Mouse (Mus musculus) kidney, postnatal 14 days (tissue): ENCODE results near the gene Ntan1.
"Not testable (repeated sequence)": the region's sequence is repeated elsewhere in the genome, so short reads cannot be mapped to it uniquely, and the experiment has no call there.

ENCODE experiments used
- DNase-seq: peaks from one replicate; pipeline ENCODE4 v3.0.0; 2022; ENCODE audit warnings: mixed read lengths

The Ntan1 gene

DNA sequence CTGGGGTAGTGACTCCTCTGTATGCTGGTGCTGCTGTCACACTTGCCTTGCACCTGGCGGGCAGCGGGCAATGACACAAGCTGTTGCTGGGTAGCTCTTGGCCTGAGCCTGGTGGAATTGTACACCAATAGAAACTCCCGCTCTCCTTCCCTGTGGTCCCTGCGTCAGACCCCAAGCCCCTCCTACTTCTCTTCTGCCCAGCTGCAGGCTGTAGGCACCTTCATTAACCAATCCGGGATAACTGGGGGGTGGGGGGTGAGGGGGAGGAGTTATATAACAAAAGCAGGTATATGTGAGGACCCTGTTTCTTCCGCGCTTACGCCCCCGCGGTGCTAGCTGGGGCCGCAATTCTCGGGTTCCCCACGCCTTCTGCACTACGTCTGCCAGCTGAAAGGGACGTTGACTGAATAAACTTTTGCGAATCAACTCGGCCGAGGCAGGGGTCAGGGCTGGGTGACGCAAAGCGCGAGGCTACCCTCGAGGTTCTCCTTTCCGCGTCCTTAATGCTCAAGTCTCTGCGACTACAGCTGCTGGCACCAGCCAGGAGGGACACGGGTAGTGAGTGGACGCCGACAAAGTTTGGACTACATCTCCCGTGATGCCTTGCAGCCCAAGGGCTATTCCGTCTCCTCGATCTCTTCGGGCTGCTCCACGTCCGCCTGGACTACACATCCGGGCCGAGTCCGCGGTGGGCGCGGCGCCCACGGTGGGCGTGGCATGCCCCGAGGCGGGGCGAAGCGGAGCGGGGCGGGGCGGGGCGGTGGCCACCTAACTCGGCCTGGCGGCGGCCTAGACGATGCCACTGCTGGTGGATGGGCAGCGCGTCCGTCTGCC, at the start of gene Ntan1:
TSS of gene Ntan1 (plus strand) at position 286 of the 834 bp plus-strand sequence.
- peak; percentile 98 for DNase-seq

DNA sequence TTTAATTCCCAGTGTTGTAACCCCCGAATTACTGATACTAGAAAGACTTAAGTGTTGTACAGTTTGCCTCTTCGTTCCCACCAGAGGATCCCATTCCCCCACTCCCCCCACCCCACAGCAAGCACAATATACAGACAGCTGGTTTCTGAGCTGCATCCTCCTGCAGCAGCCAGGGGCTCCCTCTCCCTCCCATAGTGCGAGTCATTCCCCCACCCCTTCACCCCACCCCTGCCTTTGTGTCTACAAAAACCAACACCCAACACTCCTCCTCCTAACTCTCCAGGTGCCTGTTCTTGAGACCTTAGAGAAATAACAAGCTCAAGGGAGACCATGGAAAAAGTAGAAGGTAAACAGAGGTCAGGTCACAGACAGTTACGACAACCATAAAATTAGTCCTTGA, 47.0 kb upstream of the Ntan1 start:
- not testable (repeated sequence) for DNase-seq

DNA sequence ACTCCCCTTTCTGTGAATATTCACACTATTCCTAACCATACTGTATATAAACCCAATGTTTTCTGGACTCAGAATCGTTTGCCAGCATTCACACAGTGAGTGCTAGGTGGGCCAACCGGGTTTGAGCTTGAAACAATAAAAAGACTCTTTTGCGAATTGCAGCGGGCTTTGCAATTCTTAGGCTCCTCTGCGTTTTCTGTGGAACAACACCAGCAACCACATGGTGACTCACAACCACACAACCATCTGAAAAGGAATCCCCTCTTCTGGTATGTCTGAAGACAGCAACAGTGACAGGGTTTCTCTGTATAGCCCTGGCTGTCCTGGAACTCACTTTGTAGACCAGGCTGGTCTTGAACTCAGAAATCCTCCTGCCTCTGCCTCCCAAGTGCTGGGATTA, 46.6 kb upstream of the Ntan1 start:
- DNase-seq, result not testable (repeated sequence)

DNA sequence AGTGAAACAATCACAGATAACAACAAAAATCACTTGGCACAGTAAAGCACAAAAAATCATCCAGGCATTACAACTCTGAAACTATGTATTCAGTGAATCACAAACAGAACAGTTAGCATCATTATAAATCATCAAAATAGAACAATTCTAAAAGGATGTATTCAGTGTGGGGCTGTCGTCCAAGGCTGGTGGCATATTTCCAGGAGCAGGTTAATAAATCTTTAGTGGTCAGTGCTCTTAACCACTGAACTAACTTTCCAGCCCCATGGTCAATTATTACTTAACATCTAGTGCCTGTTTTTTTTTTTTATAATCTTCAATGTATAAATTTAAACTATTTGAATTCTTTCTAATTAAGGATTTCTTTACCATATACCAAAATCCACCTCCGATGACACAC, 44.6 kb upstream of the Ntan1 start:
- DNase-seq, result peak; percentile 61

DNA sequence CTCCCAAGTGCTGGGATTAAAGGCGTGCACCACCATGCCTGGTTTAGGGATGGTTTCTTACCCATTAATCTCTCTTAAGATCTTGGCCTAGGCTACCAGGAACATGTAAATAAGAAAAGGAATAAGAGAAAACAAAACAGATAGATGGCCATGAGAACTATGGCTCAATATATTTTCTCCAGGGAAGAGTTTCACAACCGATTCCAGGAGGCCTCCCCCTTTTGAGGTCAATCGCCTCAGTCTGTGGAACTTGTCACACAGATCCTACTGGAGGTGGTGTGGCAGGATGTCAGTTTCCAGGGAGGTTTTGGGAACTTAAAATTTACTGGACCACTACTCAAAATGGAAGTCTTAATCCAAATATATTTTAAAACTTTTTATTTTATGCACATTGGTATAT, 44.0 kb upstream of the Ntan1 start:
- not testable (repeated sequence) for DNase-seq

DNA sequence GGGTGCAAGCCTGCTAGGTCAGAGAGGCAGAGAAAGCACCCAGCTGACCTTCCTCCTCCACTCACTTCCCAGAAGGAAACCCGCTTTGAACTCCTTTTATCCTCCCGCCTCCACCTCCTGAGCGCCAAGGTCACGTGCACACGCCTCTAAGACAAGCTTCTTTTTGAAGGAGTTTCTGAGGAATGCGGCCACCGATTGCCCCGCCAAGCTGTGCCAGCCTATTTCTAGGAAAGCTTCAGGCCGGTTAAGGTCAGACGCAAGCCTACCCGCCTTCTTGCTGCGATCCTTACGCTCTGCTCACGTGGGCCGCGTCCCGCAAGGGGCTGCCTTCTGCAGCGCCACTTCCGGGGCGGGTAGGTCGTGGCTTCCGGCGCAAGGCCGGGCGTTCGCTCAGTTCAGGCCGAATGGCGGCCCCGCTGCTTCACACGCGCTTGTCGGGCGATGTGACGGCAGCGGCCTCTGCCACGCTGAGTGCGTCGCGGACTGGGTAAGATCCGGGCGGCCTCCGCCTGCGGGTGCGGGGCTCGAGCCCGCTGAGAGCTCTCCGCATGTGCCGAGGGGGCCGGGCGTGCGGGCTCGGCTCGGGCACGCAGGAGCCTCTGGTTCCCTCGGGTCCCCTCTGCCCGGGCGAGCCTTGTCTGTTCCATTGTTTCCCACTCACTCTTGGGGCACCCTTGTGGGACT, 38.1 kb upstream of the Ntan1 start, which contains the start of gene Rrn3:
TSS of gene Rrn3 (plus strand) at position 356 of the 684 bp plus-strand sequence.
- DNase-seq, result peak; percentile 93

DNA sequence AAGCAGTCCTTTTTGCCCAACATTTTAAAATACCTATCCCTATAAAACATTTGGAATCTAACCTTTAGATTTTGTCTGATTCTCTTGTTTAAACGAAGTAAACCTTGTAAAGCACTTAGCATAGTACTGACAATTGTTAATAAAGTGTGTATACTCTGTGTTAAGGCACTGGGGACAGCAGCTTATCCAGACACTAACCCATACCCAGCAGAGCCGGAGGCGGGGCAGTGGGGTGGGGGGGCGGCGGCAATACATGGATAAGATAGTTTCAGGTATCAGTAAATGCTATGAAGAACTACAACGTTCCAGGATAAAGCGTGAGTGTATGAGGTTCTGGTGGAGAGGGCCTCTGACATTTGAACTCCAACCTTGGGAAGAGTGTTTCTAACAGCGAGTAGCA, 37.4 kb upstream of the Ntan1 start:
- DNase-seq, result no peak

DNA sequence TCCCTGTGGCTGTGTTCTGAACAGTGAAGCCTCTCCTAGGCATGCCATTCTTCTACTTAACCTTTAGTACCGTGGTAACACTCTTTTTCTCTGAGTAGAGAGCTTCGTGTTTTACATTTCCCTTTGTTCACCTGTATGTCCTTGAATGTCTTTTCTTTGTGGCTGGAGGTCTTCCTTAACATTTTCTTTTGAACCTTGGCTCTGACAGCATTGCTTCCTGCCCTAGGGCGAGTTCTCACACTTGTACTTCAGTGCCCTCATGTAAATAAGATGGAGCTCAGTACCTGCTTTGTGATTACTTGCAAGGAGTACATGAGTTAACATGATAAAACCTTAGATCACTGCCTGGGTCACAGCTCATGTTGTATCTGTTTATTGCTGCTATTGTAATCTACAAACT, 32.7 kb upstream of the Ntan1 start:
- DNase-seq, result no peak

DNA sequence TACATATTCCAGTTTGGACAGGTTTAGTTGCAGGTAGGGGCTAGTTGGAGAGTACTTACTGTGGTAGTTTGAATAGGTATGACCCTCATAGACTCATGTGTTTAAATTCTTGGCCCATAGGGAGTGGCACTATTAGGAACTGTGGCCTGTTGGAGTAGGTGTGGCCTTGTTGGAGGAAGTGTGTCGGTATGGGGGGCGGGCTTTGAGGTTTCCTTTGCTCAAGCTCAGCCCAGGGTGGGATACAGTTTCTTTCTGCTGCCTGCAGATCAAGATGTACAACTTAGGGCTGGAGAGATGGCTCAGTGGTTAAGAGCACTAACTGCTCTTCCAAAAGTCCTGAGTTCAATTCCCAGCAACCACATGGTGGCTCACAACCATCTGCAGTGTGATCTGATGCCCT, 25.2 kb upstream of the Ntan1 start:
- DNase-seq, result not testable (repeated sequence)

DNA sequence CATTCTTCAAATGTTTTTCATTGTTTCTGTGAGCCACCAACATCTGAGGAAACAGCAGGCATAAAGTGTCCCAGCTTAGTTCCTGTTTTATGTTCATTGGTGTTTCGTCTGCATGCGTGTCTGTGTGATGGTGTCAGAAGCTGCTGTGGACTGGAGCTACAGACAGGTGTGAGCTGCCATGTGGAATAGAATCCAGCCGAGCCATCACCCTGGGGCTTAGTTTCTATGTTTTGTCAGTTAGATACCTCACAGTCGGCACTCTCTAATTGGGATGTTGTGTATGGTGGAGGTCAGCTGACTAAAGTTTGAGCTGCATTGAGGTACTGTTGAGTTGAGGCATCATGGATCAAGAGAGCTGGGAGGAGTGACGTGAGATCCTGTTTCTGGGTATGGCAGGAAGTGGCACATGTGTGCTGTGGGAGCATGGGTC, 21.9 kb upstream of the Ntan1 start:
- DNase-seq, result no peak

DNA sequence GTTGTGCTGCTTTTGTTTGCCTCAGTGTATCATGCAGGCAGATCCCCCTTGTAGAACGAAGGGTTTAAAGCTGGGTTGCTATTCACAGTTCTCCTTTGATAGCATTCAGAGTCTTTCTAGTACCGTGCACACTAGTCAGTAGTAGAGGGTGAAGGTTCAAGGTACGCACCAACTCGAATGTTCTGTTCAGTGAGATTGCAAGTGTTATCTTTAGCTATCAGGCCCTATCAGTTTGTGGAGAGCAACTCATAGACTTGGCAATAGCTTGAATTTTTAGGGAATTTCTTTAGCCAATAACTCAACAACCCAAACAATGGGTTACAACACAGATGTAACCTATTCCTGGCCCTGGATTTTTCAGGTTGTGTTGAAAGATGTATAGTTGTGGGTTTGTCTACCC, 17.4 kb upstream of the Ntan1 start:
- DNase-seq, result no peak

DNA sequence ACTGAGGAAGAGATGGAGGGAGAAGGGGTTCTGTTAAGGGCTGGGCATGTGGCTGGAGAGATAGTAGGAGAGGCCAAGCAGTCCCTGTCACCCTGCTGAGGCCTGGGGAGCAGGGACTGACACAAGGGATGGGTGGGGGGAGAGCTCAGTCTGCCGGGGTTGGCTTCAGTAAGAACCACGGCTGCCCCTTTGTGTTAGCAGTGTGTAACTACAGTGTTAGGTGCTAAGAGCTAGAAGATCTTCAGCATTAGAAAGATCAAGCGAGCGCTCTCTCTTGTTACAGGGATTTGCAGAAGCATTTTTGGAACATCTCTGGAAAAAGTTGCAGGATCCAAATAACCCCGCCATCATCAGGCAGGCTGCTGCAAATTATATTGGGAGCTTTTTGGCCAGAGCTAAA, 14.0 kb upstream of the Ntan1 start:
- no peak for DNase-seq

DNA sequence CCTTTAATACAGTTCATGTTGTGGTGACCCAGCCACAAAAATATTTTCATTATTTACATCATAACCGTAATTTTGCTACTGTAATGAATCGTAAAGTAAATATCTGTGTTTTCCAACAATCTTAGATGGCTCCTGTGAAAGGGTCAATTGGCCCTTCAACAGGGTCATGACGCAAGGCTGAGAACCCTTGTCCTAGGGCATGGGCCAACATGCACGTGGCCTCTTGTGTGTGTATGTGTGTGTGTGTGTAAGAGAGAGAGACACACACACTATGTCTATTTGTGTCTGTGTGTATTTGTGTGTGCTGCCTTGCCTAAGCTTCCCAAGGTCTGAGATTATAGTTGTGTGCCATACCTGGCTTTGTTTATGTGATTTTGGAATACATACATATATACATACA, 11.0 kb upstream of the Ntan1 start:
- no peak for DNase-seq

DNA sequence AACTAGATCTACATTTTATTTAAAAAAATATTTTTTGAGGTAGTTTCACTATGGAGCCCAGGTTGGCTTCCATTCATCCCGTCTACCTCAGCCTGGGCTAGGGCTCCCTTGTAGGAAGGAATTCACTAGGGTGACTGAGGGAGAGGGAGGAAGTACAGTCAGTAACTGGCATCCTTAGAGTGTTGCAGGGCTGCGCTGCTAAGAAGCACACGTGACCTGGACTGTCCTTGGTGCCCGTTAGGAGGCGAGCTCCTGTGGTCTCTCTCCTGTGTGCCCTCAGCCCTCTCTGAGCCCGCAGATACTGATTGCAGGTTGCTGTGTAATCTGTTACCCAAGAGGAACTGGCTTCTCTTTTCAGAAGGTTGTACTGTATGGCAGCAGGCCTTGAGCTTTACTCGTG, 10.2 kb upstream of the Ntan1 start:
- no peak for DNase-seq

DNA sequence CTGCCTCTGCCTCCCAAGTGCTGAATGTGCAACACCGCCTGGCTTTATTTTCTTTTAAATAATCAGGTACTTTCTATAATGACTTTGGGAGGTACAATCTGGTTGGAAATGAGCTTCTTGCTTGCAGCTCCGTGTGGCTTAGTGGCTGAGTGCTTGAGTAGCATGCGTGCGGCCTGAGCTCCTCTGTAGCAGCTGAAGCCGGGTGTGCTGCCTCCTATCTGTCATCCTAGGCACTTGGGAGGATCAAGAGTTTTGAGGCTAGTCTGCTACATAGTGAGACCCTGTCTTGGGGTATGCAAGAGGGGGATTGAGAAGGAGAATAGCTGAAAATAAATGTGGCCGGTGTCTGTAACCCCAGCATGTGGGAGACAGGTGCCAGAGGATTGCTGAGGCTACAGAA, 6.5 kb upstream of the Ntan1 start:
- DNase-seq, result no peak

DNA sequence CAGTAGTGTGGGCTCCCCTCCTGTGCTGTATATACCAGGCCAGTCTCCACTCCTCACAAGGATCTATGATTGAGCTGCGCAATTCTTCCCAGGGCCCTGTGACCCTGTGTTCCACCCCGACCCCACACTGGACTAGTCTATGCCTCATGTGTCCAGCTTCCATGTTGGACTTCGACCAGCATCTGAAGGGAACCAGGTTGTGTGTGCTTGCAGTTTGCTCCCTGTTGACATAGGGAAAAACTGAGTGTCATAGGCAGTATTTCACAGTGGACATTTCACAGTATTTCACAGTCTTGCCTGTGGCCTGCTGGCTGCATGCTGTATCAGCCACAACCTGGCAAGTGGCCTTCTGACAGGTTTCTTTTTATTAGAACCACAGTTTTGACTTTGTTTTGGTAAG, 5.4 kb upstream of the Ntan1 start:
- no peak for DNase-seq

DNA sequence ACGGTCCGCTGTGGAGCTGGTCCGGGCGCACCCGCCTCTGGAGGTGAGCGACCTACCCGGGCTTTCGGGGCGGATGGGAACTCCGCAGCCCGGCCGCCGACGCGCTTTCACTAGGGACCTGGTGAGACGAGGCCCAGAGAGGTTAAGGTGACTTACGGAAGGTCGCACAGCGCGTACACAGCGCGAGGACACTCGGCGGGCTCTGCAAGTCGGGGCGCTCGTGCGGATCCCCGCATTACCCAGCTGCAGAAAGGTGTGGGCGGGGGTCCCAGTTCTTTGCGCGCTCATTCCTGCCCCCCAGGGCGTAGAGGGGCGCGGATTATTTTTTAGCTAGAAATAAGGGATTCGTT, 724 bp downstream of the Ntan1 start:
- DNase-seq, result no peak

DNA sequence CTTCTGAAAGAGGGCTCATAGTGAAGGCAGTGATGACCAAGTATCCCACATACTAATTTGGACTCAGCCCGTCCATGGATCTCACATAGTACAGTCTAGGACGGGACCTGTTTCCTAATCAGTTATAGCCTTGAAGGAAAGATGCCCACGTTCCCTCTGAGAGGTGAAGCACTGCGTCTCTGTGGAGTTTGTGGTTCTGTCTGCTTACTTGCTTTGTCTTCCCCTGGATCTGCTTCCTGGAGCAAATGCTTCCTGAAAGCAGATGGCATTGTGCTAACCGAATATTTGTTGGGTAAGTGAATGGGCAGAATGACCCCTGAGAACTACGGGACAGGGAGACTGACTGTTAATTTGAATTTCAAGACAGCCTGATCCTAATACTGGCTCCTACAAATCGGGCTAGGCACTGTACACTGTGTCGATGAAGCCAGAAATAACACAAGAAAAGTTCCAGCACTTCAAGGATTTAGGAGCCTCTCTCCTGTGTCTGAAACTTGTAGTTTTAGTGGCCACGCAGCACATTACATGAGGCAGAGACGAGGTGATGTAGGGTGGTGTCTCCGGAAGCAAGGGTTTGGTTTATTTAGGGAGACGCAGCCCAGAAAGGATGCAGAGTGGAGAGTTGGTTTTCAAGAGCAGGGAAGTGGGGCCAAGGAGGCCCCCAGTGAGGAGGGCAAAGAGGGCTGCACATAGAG, 1.3 kb downstream of the Ntan1 start:
- peak; percentile 6 for DNase-seq

DNA sequence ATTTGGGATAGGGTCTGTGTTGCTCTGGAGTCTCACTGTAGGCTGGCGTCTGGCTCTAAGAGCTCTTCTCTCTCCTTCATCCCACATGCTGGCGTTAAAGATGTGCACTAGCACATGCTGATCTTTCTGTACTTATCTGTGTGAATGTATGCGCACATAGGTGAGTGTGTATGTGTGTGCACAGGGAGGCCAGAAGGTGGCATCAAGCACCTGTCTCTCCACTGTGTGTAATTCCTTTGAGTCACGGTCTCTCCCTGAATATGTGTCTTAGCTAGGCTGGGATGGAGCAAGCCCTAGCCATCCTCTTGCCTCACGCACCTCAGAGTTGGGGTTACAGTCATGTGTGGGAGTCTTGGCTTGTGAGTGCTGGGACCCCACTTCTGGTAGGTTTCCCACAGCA, 2.1 kb downstream of the Ntan1 start:
- no peak for DNase-seq

DNA sequence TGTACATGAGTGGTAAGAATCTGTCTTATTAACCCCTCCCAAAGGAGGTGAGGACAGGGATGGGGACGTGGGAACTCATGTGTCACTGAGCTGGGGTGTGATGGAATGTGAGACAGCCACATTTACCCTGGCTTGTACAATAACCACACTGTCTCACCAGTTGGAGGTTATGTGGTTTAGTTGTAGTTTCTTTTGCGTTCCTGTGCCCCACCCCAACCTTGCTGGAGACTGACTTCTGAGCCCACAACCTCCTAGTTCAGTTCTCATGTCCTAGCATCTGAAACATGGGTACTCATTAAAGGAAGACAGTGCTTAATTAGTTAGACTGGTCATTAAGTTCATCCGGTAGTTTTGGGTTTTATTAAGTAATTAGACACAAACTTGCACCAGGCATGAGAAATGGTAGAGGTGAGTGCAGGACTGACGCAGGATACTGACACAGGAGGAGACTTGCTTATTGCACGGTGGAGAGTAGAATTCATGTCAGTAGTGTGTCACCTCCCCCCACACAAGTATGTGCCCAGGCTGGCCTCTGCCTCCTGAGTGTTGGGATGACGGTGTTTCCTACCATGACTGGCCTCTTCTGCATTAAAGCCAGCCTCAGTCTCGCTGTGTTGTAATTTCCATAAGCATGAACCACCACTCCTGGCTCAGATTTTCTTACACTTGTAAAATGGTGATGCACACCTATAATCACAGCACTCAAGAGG, 7.3 kb downstream of the Ntan1 start:
- DNase-seq, result no peak

DNA sequence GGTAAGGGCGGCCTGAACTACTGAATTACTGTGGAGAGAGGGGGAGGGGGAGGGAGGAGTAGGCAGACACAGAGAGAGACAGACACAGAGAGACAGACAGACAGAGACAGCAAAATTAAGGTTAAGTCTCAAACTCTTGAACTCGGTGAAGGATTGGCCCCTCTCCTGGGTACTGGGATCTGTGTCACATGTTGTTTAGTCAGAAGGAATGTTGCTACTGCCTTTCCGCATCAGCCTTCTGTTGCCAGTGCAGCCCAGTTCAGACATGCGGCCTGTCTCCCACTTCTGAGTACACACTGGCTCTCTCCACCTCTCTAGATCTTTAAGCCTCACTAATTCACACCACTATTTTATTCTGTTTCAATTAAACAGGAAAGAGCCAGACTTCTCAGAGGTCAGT, 7.9 kb downstream of the Ntan1 start:
- no peak for DNase-seq

DNA sequence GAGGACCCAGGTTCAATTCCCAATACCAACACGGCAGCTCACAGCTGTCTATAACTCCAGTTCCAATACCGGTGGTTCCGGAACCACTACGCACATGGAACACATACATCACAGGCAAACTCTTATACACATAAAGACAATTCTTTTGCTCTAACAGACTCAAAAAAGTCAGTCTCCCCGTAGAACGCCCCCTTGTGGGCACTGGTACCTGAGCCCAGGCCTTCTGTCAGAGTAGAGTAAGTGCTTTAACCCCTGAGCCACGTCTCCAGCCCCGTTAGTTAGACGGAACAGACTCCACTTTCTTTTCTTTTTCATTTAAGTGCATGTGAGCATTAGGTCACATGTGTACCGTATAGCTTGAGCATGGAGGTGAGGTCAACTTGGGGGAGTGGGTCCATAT, 11.8 kb downstream of the Ntan1 start:
- DNase-seq, result no peak

DNA sequence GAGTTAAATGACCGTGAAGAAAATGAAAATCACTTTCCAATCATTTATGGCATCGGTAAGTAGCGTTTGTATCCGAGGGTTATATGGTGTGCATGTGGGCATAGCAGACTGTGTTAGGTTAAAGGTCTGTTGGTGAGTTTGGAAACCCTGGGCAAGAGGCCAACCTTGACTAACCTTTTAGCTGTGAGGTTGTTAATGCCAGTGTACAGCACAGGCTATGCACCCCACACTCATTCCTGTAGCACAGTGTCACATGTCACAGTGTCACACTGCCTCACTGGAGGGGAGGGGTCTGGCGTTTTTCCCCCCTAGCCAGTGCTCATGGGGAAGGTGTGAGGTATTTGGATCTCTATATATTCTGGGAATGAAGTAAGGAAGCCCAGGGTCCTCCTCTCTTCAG, 13.0 kb downstream of the Ntan1 start:
- peak; percentile 43 for DNase-seq
